Mouse (Mus musculus) layer of hippocampus, adult 9-10 months (tissue): ENCODE data around the gene Acmsd.
A peak's percentile ranks its signal among the peaks of the same experiment; 100 is the strongest.
"Not testable (repeated sequence)": the region's sequence is repeated elsewhere in the genome, so short reads cannot be mapped to it uniquely, and the experiment has no call there.

Experiments used
- DNase-seq: peaks from one replicate; pipeline ENCODE4 v3.0.0; 2022; ENCODE audit warnings: low spot score

Acmsd gene

DNA sequence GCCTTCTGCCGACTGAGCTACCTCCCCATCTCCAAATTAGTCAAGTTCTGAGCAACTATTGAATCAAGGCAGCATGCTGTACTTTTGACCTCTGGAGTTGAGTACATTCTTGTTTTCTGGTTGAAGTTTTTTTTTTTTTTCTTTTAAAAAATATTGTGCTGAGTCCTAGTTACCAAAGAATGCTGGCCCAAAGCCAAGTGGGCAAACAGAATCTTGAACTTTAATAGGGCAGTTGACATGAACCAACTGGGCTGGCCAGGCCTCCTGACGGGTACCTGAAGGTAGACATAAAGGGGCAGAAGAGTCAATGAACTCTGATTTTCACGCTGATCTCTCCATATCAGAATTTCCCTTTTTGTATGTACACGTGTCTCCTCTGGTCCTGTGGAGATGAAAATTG is at the start of gene Acmsd:
TSS of gene Acmsd (plus strand) at position 318 of the 400 bp plus-strand sequence.
- no peak for DNase-seq

DNA sequence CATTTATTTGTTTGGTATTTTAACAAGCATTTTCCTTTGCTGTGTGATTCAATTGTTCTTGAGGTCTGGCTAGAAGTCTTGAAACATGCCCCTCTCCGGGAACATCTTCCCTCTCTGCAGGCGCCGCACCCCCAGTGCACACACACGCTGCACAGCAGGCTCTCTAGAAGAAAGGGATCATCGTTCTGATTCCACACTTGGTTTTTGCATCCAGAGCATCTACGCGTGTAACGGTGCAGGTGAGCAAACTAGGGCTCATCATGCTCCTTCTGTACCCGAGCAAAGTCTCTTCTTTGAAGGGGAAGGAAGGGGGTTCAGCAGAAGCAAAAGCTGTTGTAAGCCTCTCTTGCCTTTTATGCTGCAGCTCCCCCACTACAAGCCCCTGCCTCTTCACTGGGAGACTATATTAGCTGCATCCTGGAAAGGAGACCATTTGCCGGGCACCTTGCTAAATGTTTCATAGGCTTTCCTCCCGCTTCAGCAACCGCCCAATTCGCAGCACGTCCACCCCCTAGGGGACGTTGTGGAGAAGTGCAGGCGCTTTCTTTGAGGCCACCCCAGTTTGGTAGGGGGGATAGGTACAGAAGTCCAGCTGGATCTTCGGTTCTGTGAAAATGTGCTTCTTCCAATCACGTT is 49.6 kb upstream of the Acmsd start, which contains the start of gene Tmem163:
TSS of gene Tmem163 (minus strand) at position 51 of the 636 bp plus-strand sequence.
- DNase-seq, result no peak

DNA sequence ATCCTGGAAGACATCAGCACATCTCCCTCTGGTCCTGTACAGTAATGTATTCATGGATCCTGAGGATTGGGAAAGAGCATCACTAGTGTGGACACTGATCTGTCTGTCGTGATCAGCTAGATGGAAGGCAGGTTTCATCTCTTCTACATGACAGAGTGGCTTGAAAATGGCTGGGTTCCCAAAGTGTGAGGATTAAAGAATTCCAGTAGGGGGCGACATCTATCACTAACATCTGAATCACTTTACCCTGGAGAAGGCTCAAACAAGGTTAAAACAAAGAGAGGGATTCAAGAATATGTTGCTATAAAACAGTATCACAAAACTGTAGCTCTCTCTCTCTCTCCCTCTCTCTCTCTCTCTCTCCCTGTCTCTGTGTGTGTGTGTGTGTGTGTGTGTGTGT is 32.7 kb upstream of the Acmsd start:
- DNase-seq, result no peak

DNA sequence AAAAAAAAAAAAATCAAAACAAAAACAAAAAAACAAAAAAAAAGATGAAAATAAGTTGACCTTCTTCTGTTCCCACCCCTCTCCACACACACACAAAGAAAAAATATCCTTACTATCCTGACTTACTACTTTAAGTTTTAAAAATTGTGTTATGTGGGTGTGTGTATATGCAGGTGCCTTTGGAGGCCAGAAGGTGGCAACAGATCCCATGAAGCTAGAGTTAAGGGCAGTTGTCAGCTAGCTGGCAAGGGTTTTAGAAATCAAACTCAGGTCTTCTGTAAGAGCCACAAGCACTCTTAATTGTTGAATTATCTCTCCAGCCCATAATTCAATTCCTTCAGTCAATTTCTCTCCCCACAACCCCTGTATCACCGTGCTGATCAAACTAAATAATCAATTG is 27.0 kb upstream of the Acmsd start:
- no peak for DNase-seq

DNA sequence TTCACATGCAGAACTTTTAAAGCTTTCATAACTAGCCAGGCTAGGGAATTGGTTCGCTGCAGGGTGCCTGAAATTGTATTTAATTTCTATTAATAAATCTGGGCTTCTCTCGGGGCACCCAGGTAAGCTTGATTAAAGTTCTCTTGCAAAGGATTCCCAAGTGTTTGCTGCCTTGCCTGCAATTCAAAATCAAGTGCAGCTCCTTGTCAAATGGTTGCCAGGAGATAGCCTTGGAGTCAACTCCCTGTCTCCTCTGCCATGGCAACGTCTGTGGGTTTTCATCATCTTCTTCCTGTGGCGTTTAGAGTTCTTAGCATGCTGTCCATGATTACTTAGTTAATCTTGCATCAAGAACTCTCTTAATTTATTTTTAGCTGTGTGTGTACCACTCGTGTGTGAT is 22.9 kb upstream of the Acmsd start:
- no peak for DNase-seq

DNA sequence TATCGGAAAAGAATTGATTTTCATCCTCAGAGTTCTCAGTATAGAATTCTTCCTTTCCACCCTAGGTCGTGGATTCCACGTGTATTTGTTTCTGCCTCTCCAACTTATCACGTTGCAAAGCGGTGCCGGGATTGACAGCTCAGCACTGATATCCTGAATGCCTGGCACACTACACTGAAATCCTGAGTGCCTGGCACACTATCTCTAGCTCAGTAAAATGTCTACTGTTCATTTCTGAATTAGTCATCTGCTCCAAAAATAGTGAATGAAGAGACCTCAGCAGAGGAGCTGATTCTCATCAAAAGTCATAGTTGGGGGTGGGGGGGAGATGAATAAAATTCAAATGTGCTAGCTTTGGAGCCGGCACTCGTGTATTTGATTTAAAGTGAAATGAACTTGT is 12.8 kb upstream of the Acmsd start:
- DNase-seq, result peak; percentile 5

DNA sequence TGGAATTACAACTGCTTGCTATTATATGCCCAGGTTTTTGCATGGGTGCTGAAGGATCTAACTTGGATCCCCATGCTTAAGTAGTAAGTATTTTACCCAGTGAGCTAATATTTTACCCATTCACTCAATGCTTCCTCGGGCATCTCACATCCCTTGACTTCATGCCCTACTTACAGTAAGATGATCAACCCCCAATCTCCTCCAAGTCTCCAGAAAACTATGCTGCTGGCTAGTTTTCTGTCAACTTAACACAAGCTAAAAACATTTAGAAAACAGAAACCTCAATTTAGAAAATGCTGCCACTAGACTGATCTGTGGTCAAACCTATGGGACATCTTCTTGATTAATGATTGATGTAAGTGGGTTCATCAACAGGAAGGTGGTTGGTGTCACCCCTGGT is 10.9 kb upstream of the Acmsd start:
- no peak for DNase-seq

DNA sequence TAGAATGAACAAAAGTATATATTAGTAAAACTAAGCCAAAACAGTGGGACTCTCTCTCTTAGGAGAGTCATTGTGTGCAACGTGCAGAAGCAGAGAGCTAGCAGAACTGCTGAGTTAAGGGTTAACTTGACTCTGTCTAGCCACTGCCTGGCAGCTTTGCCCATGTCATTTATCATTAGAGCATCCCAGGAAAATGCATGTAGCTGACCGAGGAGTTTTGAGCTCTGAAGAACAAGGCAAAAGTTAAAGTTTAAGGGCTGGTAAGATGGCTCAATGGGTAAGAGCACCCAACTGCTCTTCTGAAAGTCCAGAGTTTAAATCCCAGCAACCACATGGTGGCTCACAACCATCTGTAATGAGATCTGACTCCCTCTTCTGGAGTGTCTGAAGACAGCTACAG is 5.6 kb upstream of the Acmsd start:
- DNase-seq, result no peak

DNA sequence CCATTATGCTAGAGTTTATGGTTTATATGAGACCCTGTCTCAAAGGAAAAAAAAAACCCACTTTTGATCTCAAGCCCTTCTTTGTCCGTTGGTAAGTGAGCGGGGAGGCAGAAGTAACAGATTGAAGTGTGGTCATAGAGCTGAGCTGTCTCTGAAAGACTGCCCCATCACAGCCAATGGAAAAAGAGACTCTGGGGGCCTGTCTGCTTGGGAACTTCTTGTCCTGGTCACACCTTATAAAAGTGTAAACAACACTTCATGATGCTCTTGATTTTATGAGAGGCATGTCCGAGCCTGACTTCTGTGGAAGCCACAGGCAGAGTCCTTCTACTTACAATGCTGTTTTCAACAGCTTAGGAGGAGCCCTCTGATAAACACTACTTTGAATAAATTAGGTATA is 1.9 kb downstream of the Acmsd start:
- DNase-seq, result no peak

DNA sequence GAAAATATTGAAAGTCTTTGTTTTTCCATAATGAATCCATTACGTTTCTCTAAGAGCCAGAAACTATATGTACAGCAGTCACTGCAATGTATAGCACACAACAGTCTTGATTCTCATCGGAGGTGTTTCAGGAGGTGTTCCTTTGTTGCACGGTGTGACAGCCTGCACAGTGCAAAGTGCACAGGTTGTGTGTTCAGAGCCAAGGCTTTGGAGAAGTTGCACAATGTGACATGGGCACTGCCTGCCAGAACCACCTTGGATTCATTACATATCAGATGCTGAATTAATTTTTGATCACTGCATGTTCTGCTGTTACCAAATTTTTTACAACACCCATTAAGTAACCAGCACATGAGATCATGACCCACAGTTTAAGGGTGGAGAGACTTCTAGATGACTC is 3.2 kb downstream of the Acmsd start:
- DNase-seq, result no peak

DNA sequence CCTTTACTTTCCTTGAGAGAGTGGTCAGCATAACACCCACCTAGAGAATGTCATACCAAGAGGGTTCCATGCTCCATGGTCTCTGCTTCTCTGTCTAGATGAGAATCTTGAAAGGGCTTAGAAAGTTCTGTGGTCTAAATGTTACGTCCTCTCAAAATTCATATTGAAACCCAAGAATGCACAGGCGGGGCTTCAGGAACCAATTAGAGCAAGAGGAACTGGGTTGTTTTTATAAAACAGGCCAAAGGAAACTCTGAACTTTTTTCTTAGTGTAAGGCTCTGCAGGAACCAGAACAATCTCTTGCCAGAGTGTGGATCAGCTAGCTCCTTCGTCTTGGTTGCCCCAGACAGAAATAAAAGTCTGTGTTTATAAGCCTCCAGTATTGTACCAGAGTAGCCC is 3.6 kb downstream of the Acmsd start:
- DNase-seq, result no peak

DNA sequence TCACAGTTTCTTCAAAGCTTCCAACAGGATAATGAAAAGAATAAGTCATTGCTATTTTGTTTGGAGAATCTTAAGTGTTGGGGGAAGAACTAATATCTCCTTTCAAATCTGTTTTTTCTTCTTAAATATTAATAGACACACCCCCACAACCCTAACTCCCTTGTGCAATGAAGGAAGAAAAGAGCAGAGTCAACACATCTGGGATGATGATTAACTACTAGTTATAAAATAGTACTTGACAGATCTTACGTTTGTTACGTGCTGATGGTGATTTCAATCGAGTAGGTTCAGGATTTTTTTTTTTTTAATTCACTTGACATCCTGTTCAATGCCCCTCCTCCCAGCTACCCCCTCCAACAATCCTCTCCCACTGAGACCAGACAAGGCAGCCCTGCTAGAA is 6.1 kb downstream of the Acmsd start:
- DNase-seq, result no peak

DNA sequence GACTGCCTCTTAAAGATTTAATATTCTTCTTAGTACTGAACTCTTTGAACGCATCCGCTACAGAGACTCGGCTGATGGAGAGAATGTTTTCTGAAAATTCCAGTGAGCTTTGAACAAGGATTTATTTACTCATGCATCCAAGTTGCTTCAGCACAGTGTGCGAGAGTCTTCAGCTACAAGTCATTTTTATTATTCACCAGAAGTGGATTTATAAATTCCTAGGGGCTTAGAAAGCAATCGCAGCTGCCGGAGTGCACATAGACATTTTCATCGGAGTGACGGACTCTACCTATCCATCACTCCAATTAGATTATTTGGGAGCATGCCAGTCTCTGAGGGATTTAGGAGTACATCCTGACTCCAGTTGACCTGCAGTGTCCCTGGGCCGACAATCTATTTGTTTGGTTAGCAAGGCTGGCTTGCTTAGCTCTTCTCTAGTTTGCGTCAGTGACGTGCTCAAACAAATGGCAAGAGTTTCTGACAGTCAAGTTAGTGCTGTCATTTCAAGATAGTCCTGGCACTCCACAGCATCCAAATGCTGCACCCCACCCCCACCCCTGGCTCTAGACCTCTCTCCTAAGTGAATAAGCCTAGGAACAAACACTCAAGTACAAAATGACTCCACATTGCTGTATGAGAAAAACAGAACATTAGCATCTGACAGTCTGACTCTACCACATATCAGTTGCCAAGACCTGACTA is 21.3 kb downstream of the Acmsd start:
- DNase-seq, result no peak

DNA sequence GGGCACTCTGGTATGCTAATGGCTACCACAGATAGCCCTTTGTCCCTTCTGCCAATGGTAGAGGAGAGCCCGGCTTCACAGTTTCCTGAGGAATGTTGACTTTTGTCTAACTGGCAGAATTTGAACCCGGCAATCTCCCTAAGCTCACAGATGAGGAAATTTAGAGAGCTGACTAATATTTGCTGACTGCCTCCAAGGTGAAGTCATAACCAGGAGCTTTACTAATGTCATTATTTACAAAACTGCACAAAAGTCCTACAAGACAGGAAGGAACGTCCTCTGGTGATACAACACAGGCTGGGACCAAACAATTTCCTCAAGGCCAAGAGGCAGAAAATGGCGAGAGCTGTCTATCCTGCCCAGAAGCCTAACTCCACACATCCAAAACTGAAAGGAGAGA is 26.6 kb downstream of the Acmsd start:
- DNase-seq, result no peak

DNA sequence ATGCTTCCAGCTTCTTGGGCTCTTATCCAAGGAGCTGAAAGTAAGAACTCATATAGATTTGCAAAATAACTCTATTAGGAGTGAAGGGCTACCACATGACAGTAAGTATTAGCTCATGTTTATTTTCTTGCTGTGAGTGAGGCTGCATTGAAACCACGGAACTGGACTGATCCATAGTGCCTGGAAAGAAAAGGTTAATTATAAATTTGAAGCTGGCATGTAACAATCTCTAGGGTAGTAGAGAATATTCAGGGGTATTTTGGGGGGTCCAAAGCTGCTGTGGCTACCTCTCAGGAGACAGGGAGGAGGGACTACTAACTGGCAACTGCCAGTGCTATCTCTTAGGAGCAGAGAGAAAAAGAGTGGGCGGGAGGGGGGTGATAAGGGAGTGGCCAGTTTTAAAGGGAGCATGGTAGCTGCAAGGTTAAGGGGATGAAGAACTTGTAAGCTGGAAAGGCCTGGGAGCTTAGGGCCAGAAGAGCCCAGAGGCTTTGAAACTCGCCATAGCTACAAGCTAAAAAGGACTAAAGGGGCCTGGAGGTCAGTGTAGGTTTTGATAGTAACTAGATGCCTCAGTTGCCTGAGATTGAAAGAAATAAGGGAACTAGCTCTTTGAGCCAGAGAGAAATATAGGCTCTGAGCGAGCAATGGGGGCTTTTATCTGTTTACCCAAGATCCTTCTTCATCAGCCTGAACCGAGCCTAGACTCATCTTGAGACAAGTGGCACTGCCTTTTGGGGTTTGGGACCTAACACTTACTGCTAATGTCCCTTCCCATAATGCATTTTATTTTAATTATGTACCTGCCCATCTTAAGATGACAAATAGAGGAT is 27.3 kb downstream of the Acmsd start:
- DNase-seq, result no peak

DNA sequence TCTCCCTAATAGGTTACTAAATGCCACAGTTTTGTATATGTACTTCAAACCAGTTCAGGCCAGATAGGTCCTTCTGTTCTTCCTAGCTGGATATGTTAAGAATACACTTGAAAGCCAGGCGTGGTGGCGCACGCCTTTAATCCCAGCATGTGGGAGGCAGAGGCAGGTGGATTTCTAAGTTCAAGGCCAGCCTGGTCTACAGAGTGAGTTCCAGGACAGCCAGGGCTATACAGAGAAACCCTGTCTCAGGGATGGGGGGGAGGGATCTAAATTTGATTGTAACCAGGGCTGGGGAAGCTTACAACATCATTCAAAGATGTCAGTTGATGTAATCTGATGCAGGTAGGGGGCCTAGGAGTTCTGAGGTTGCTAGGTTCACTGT is 27.9 kb downstream of the Acmsd start:
- not testable (repeated sequence) for DNase-seq

DNA sequence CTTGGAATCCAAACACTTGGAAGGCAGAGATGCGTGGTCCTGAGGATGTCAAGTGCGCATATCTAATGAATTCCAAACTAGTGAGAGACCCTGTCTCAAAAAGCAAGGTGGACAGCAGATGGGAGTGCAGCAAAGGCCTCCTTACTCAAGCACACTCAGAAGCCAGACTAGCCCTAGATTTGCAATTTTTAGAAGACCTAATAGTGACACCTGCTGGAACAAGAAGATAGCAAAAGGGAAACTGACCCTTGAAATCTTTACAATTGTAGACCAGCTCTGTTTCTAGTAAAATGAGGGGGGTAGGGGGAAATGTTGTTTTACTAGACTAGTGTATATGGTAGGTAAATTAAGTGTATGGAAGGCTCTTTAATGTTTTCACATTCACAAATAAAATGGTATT is 36.3 kb downstream of the Acmsd start:
- DNase-seq, result no peak

DNA sequence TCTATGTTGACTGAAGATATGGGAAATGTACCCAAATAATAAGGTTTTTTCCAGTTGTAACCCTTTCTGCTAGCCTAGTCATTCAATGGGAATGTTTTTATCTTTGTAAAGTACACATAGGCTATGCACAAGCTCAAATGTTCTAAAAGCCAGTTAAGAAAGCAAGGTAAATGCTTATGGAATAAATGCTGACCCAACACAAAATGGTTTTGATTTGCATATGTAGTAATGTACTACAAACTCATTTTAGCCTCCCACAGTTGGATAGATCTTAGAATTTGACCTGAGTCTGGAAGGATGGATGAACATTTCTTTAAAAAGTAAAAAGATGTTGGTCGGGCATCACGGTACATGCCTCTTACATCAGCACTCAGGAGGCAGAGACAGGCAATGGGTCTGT is 37.5 kb downstream of the Acmsd start:
- no peak for DNase-seq

DNA sequence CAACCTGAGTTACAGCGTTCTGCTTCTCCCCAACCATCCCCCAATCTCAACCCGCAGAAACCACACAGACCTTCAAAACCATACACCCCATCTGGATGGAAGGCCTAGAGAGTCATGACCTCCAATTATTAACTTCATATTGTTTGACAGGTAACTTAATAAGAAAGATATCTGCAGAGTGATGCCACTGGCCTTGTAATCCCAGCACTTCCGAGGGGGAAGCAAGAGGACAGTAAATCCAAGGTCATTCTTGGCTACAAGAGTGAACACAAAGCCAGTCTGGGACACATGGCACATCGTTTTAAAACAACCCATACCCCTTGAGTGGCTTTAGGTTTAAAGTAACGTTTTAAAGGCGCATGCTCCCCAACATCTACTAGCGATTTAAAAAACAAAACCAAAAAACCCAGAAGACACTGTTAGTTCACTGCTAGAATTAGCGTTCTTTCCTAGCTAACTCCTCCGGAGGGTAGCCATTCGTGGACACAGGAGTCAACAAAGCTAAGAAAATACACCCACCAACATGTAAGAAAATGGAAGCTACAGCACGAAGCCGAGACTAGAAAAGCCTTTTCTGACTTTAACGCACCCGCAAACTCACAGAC is 44.1 kb downstream of the Acmsd start:
- DNase-seq, result no peak

DNA sequence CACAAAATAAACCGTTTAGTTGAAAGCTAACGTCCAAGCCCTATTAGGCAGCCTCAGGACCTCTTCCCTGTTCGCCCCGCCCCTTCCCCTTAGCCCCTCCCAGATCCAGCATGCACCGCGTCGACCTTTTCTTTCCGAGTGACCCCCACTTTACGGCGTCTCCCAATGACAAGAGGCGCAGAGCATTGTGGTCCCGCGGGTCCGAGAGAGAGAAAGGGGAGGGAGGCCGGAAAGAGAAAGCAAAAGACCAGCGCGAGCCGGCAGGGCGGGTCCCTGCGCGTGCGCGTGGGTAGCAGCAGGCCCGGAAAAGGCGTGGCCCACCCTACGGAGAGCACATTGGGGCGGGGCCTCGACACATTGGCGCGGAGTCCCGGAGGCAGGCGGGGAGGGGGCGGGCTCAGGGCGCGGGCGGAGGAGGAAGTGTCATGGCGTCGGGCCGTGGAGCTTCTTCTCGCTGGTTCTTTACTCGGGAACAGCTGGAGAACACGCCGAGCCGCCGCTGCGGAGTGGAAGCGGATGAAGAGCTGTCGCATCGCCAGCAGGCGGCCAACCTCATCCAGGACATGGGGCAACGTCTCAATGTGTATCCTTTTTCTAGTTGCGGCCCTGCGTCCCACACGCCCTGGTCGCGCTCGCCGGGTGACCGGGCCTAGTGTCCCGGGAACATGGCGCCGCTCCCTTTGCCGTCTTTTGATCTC is 44.7 kb downstream of the Acmsd start, which contains the start of gene Ccnt2:
TSS of gene Ccnt2 (plus strand) at position 362 of the 698 bp plus-strand sequence.
- DNase-seq, result peak; percentile 96

DNA sequence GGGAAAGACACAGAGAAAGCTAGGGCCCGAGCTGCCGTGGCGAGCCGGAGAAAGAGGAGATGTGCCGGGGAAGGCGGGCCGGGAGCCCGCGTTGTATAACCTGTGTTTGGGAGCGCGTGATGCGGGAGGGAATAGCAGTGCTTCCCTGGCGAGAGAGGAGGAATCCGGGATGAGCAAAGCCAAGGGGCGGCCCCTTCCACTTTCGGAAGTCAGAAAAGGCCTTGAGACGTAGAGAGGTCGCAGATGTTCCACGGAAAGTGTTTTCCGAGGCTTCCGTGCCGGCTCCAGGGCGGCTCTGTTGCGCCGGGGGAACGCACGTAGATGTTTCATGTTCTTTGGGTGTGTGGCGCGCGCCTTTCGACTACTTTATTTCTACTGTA is 45.3 kb downstream of the Acmsd start:
- DNase-seq, result no peak

DNA sequence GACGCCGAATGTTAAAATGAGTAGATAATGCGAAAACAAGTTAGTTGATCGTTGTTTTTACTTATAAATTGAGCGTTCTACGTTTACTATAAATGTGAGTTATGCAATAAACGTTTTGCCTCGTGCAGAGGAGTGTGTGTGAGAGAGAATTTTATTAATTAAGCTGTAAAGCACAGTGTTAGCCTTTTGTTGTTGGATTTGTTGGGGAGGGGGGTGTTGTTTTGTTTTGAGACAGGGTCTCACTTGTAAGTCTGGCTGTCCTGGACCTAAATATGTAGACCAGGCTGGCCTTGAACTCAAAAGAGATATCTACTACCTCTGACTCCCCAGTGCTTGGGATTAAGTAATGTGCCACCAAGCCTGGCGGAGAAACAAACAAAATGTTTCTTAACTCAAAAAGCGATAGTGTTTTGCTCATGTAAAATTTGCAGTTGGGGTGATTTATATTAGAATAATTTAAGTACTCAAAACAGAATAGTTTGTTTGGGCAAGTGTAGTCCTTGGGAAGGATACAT is 46.0 kb downstream of the Acmsd start:
- no peak for DNase-seq
